Mouse (Mus musculus) small intestine, adult 2 months (tissue): ENCODE measurements around the gene Chml.

Source experiments
- CTCF ChIP-seq: fragments of 200-500 bp; IDR thresholded peaks from 2 replicates; pipeline ENCODE4 v1.5.1; 2012; ENCODE audit warnings: low read depth, mild to moderate bottlenecking, control low read depth, inconsistent platforms, low read length, moderate library complexity, mixed read lengths; ENCODE audit not compliant: insufficient replicate concordance, insufficient read length; ENCODE audit errors: extremely low read depth
- POLR2A ChIP-seq: fragments of 200-500 bp; IDR thresholded peaks from 2 replicates; pipeline ENCODE4 v1.6.1; 2012; ENCODE audit warnings: low read depth, mild to moderate bottlenecking, control low read depth, inconsistent platforms, low read length, moderate library complexity

GRCm38 (mm10) chr1:175637677-175638076 is 55.0 kb downstream of the Chml start:
- TF ChIP-seq POLR2A, result no peak
- TF ChIP-seq CTCF, result no peak
